Mouse (Mus musculus) neural tube, embryonic 11.5 days (tissue): ENCODE measurements around the gene Lpar1. TPM values are rescaled to one million over a fixed set of nuclear protein-coding genes. Genes with fewer than 3 reads are reported as not detected.

Experiments
- ATAC-seq: fragments of 200-750 bp; cut with Nextera tagmentation; 2 replicates; pipeline ENCODE4 v1.8.0; 2017; ENCODE audit warnings: moderate number of reproducible peaks, mild to moderate bottlenecking, moderate TSS enrichment, moderate library complexity; ENCODE audit not compliant: insufficient read depth, low FRiP score, low TSS enrichment
- DNase-seq: peaks from one replicate; pipeline ENCODE4 v3.0.0-alpha.2; 2015; ENCODE audit warnings: low spot score
- H3K27ac ChIP-seq: fragments of 300-500 bp; sonication (generic); 2 replicates; pipeline ENCODE4 v1.5.1; 2014; ENCODE audit warnings: low read depth, mild to moderate bottlenecking, low read length
- H3K27me3 ChIP-seq: fragments of 300-500 bp; sonication (generic); 2 replicates; pipeline ENCODE4 v1.6.1; 2014; ENCODE audit warnings: mild to moderate bottlenecking, low read length, mixed read lengths; ENCODE audit not compliant: control insufficient read depth, insufficient read depth
- H3K36me3 ChIP-seq: fragments of 300-500 bp; sonication (generic); 2 replicates; pipeline ENCODE4 v1.6.1; 2014; ENCODE audit warnings: mild to moderate bottlenecking, low read length, moderate library complexity, mixed read lengths; ENCODE audit not compliant: control insufficient read depth, insufficient read depth
- H3K4me1 ChIP-seq: fragments of 300-500 bp; sonication (generic); 2 replicates; pipeline ENCODE4 v1.6.1; 2014; ENCODE audit warnings: low read length, mixed read lengths; ENCODE audit not compliant: control insufficient read depth, insufficient read depth
- H3K4me2 ChIP-seq: fragments of 300-500 bp; sonication (generic); 2 replicates; pipeline ENCODE4 v1.6.1; 2014; ENCODE audit warnings: low read depth, mild to moderate bottlenecking, moderate library complexity
- H3K4me3 ChIP-seq: fragments of 300-500 bp; sonication (generic); 2 replicates; pipeline ENCODE4 v1.5.1; 2014; ENCODE audit warnings: low read depth, low read length
- H3K9ac ChIP-seq: fragments of 300-500 bp; sonication (generic); 2 replicates; pipeline ENCODE4 v1.6.1; 2014; ENCODE audit warnings: mild to moderate bottlenecking, low read length
- H3K9me3 ChIP-seq: fragments of 300-500 bp; sonication (generic); 2 replicates; pipeline ENCODE4 v1.6.1; 2016; ENCODE audit warnings: low read length; ENCODE audit not compliant: control insufficient read depth
- WGBS: fragments of 180-500 bp; shearing (Covaris S2); extraction: QIAGEN DNeasy Blood & Tissue Kit; methylation state at CpG from one replicate; pipeline ENCODE4 v1.1.7; 2014; 5-methylcytosine and 5-hydroxymethylcytosine counted together
- polyA plus RNA-seq: library from polyadenylated mRNA; unstranded; fragments of >200 nt; fragmentation: Nextera tagmentation; extraction: Ambion mirVana; gene quantifications from 2 replicates; pipeline ENCODE4 v1.2.1, GENCODE M21; 2014

Lpar1 gene
- polyA plus RNA-seq, 1 experiment from 2014 or later = 60.3 TPM

- H3K4me1 ChIP-seq = 0 out of 2 replicates have a peak, but pooled peaks cover 3% of the 10 kb centered on the region
- H3K27ac ChIP-seq = no peak overlapping the region
- DNase-seq = no peak
- no peak overlapping the region for H3K4me3 ChIP-seq
- whole genome bisulfite sequencing = 77% methylated on average over 2 of the region's 2 CpGs
- H3K9ac ChIP-seq = no peak overlapping the region
- H3K27me3 ChIP-seq = no peaks in the 10 kb centered on the region
- H3K9me3 ChIP-seq = no peaks in the 10 kb centered on the region
- H3K4me2 ChIP-seq = no peak overlapping the region
- ATAC-seq = no peak
- no peaks in the 10 kb centered on the region for H3K36me3 ChIP-seq
These were observed 18.7 kb upstream of the Lpar1 start for GRCm38 (mm10) chr4:58572446-58572845.

- Histone ChIP-seq H3K4me3 (no peak overlapping the region), H3K9ac (no peak overlapping the region), H3K27ac (no peak overlapping the region), H3K4me1 (0 out of 2 replicates have a peak, but pooled peaks cover 3% of the 10 kb centered on the region), H3K27me3 (no peaks in the 10 kb centered on the region), H3K9me3 (no peaks in the 10 kb centered on the region), H3K36me3 (no peaks in the 10 kb centered on the region), H3K4me2 (no peak overlapping the region)
- ATAC-seq (no peak), DNase-seq (no peak)
- 13% methylated on average over 3 of the region's 3 CpGs for WGBS
These were observed 18.0 kb upstream of the Lpar1 start for GRCm38 (mm10) chr4:58571661-58572060.

GRCm38 (mm10) chr4:58571232-58571631, 17.5 kb upstream of the Lpar1 start:
- no peak for ATAC-seq
- H3K4me1 ChIP-seq = 0 out of 2 replicates have a peak, but pooled peaks cover 3% of the 10 kb centered on the region
- 17% methylated on average over 1 of the region's 1 CpGs for WGBS

DNA sequence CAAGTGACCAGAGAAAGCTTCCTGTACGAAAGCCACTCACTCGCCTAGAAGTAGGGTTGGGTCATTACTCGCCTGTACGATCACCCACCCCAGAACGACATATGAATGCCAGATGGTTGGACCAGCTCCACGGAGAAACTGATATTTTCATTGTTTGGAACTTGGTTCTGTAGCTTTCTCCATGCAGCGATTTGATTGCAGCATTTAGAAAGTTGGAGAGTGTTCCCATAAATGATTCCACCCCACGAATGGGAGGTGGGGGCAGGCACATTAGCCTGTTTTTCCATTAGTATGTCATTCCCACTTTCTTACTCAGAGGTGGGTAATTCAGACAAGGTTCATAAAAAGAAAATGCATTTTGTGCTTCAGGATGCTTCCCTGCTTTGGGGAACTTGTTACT, 14.8 kb upstream of the Lpar1 start:
- WGBS = 71% methylated on average over 8 of the region's 8 CpGs
- DNase-seq (no peak), ATAC-seq (no peak)
- Histone ChIP-seq H3K9ac (no peak overlapping the region), H3K36me3 (no peaks in the 10 kb centered on the region), H3K4me3 (no peak overlapping the region), H3K27me3 (no peaks in the 10 kb centered on the region), H3K4me2 (no peak overlapping the region), H3K4me1 (0 out of 2 replicates have a peak, but pooled peaks cover 3% of the 10 kb centered on the region), H3K9me3 (no peaks in the 10 kb centered on the region), H3K27ac (no peak overlapping the region)

More at GRCm38 (mm10) chr4:58571232-58571631, 17.5 kb upstream of the Lpar1 start:
- Histone ChIP-seq H3K9me3 (no peaks in the 10 kb centered on the region), H3K9ac (no peak overlapping the region), H3K27ac (no peak overlapping the region), H3K36me3 (no peaks in the 10 kb centered on the region), H3K4me2 (no peak overlapping the region), H3K27me3 (no peaks in the 10 kb centered on the region), H3K4me3 (no peak overlapping the region)
- no peak for DNase-seq

GRCm38 (mm10) chr4:58562776-58563175, 9.1 kb upstream of the Lpar1 start:
- Histone ChIP-seq H3K36me3 (no peaks in the 10 kb centered on the region), H3K9me3 (no peaks in the 10 kb centered on the region), H3K4me3 (no peak overlapping the region), H3K9ac (no peak overlapping the region), H3K27ac (no peak overlapping the region), H3K4me2 (no peak overlapping the region), H3K4me1 (no peaks in the 10 kb centered on the region), H3K27me3 (no peaks in the 10 kb centered on the region)
- no peak for DNase-seq
- no peak for ATAC-seq
- 91% methylated on average over 1 of the region's 1 CpGs for WGBS

DNA sequence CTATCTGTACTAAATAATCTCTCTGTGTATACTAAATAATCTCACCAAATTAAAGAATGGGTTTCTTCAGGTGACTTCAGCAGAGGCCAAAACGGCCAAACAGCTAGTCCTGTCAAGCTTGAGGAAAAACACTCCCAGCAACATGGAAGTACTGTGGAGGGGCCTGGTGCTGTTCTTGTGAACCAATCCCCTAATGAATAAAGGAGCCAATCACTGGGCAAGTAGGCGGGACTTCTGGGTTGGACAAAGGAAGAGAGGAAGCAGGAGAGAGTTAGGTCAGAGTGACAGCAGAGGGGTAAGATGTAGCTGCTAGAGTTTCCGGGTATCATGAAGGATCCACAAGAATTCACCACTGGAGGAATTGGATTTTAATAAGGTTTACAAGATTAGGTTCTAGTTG, 3.3 kb upstream of the Lpar1 start:
- Histone ChIP-seq H3K4me3 (no peak overlapping the region), H3K36me3 (no peaks in the 10 kb centered on the region), H3K9me3 (no peaks in the 10 kb centered on the region), H3K9ac (no peak overlapping the region), H3K4me2 (no peak overlapping the region), H3K27me3 (no peaks in the 10 kb centered on the region), H3K4me1 (no peaks in the 10 kb centered on the region), H3K27ac (no peak overlapping the region)
- DNase-seq (no peak), ATAC-seq (no peak)
- WGBS = 85% methylated on average over 3 of the region's 3 CpGs

- Histone ChIP-seq H3K4me2 (peak overlapping the region; percentile 95), H3K4me1 (no peaks in the 10 kb centered on the region), H3K9me3 (no peaks in the 10 kb centered on the region), H3K9ac (no peak overlapping the region), H3K27me3 (no peaks in the 10 kb centered on the region), H3K36me3 (no peaks in the 10 kb centered on the region), H3K27ac (no peak overlapping the region), H3K4me3 (no peak overlapping the region)
- 39% methylated on average over 10 of the region's 10 CpGs for WGBS
- no peak for ATAC-seq
- no peak for DNase-seq
These were observed 701 bp upstream of the Lpar1 start for GRCm38 (mm10) chr4:58554359-58554838.

DNA sequence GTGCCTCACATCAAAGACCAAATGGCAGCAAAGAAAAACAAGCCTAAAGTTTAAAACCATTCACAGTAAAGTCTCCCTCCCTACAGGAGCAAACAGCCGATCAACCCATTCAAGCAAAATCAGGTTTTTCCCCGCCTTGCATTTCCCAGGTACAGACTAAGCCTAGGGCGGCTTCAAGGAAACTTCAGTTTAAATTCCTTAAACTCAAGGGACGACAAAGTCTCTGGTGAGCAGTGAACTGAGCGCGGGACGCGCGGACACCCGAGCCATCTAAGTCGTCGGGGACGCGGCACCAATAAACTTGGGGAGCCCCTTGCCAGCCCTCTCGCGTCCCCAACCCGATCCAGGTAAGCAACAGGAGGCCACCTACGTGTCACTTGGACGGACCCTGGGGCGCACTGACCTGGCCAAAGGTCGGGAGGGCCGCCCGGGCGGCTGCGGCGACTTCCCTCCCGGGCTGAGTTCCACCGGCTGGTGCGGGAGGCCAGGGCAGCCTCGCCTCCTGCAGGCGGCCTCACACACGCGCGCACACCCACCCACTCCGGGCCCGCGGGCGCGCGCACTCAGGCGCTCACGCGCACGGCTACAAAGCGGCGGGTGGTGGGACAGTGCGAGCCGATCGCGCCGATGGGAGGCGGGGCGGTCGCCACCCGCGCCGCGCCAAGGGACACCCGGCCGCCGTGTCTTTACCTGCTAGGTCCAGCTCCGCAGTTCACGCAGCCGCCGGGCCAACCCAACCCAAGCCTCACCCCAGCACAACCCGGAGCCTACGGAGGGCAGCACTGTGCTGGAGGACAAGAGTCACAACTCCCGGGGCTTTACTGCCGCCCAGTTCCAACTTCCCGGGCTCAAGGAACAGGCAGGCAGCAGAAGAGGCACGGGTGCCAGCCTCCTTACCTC, 717 bp downstream of the Lpar1 start:
- H3K9me3 ChIP-seq = no peaks in the 10 kb centered on the region
- peak overlapping the region; percentile 27 for H3K27ac ChIP-seq
- H3K27me3 ChIP-seq = no peaks in the 10 kb centered on the region
- peak overlapping the region; percentile 58 for H3K4me3 ChIP-seq
- whole genome bisulfite sequencing = under 1% methylated on average over 55 of the region's 71 CpGs
- ATAC-seq (peak; percentile 84), DNase-seq (peak; percentile 88)
- H3K36me3 ChIP-seq = no peaks in the 10 kb centered on the region
- no peaks in the 10 kb centered on the region for H3K4me1 ChIP-seq
- H3K9ac ChIP-seq = peak overlapping the region; percentile 73
- H3K4me2 ChIP-seq = peak overlapping the region; percentile 95

- Histone ChIP-seq H3K27me3 (no peaks in the 10 kb centered on the region), H3K27ac (no peak overlapping the region), H3K4me1 (no peaks in the 10 kb centered on the region), H3K4me2 (peak overlapping the region; percentile 95), H3K4me3 (peak overlapping the region; percentile 58), H3K9ac (peak overlapping the region; percentile 73), H3K36me3 (no peaks in the 10 kb centered on the region), H3K9me3 (no peaks in the 10 kb centered on the region)
- no peak for ATAC-seq
- 3% methylated on average over 10 of the region's 10 CpGs for WGBS
- DNase-seq = no peak
These were observed 1.5 kb downstream of the Lpar1 start for GRCm38 (mm10) chr4:58552229-58552628.
